Mouse (Mus musculus): ENCODE data around the gene I830077J02Rik.

- no peak for TF ChIP-seq TAL1 (IDR thresholded peaks at IDR 0.05; ENCODE audit: low read length)
- no peak for TF ChIP-seq GATA1 (IDR thresholded peaks at IDR 0.05; ENCODE audit: low read length)
Measured at GRCm38 (mm10) chr3:105927561-105928194, 4.8 kb downstream of the I830077J02Rik start.

All from erythroblast, embryonic 14.5 days (primary cell).